Mouse (Mus musculus): Measurements from ENCODE around the gene Tcf3. TPM values are rescaled to one million over a fixed set of nuclear protein-coding genes. Genes with fewer than 3 reads are reported as not detected.

The Tcf3 gene
- 48.6 and 54.0 TPM in 2 replicates for polyA plus RNA-seq (2014; fragmentation: Nextera tagmentation; extraction: Ambion mirVana)

DNA sequence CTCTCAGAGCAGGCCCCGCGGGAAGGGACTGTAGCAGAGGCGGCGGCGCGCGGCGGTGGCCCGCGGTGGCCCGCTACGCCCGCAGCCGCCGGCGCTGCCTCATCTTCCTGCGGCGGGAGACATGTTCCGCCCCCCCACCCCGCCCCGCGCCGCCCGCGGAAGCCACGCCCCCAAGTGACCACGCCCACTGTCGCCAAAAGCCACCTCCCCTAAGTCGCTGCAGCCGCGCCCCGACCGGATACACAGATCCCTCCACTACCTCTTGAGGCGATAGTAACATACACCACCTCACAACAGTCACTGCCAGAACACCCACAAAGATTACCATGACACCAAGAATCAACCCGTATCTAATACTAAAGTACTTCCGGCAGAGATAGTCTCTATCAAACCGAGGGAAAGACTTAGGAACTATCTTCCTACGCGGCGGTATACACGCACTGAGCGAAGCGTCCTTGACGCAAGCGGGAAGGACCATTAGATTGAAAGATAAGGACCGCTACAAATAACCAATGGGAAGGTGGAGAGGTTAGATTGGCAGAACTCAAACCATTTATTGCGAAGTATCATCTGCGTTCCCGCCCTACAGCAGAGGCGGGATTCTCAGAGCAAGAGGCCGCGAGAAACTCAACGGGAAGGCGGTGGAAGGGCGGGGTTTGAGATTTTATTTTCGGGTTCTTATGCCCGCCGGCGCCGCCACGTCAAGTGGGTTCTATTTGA, at the start of gene Tcf3:
TSS of gene Tcf3 (minus strand) at position 135 of the 720 bp plus-strand sequence.
- Histone ChIP-seq H3K9ac (ENCODE audit: low read length) (peak within 1 kb of the TSS; percentile 95), H3K4me1 (ENCODE audit: control insufficient read depth in 2 of 2, insufficient read depth in 2 of 2, low read length in 2 of 2) (peaks cover 12 to 19% of the 10 kb centered on the region in 2 experiments; a peak in 3 of 4 replicates), H3K4me2 (ENCODE audit: low read length) (peak within 1 kb of the TSS; percentile 66), H3K27ac (replicated peaks in 1 of 2; ENCODE audit: control insufficient read depth in 1 of 2, insufficient read depth in 1 of 2, low read depth in 2 of 2, low read length in 2 of 2) (peak within 1 kb of the TSS; percentile 90 to 93), H3K27me3 (ENCODE audit: control insufficient read depth, insufficient read depth, low read length) (peaks cover 4% of the 10 kb centered on the region; the same call in 1 of the 2 replicates), H3K9me3 (ENCODE audit: control insufficient read depth, low read length) (no peaks in the 10 kb centered on the region), H3K4me3 (ENCODE audit: control insufficient read depth in 1 of 2, insufficient read depth in 1 of 2, low read depth in 1 of 2, low read length in 2 of 2) (peak within 1 kb of the TSS; percentile 87 to 92), H3K36me3 (ENCODE audit: control insufficient read depth, insufficient read depth, low read length) (peaks cover 24% of the 10 kb centered on the region)
- WGBS: under 1% methylated on average over 48 of the region's 61 CpGs
- peak; percentile 87 for ATAC-seq (ENCODE audit: insufficient number of reproducible peaks, insufficient read depth, low FRiP score, low read depth)

DNA sequence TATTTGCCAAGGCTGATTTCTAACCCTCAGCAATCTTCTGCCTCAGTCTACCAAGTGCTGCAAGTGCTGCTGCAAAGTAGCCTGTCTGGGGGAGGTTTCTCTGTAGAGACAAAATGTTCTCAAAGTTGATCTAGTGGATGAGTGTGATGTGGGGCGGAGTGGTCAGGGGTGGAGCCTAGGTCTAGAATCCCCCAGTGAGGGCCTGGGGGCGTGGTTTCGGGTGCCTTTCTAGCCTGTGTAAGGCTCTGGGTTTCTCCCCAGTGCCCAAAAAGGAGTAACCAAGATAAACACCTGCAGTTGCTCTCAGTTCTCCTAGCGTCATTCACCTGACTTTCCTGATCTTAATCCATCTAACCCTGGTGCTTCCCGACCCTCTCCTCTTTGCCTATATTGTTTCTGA, 47.6 kb upstream of the Tcf3 start:
- peaks cover 62% of the 10 kb centered on the region for H3K27me3 ChIP-seq (ENCODE audit: control insufficient read depth, insufficient read depth, low read length)
- H3K36me3 ChIP-seq (ENCODE audit: control insufficient read depth, insufficient read depth, low read length): no peaks in the 10 kb centered on the region
- H3K9me3 ChIP-seq (ENCODE audit: control insufficient read depth, low read length): no peaks in the 10 kb centered on the region
- H3K4me2 ChIP-seq (ENCODE audit: low read length): no peak overlapping the region
- no peak for ATAC-seq (ENCODE audit: insufficient number of reproducible peaks, insufficient read depth, low FRiP score, low read depth)
- WGBS: 16% methylated on average over 5 of the region's 5 CpGs
- H3K27ac ChIP-seq (replicated peaks in 1 of 2; ENCODE audit: control insufficient read depth in 1 of 2, insufficient read depth in 1 of 2, low read depth in 2 of 2, low read length in 2 of 2): no peak overlapping the region
- H3K4me3 ChIP-seq (ENCODE audit: control insufficient read depth in 1 of 2, insufficient read depth in 1 of 2, low read depth in 1 of 2, low read length in 2 of 2): no peak overlapping the region
- H3K4me1 ChIP-seq (ENCODE audit: control insufficient read depth in 2 of 2, insufficient read depth in 2 of 2, low read length in 2 of 2): peaks cover 0 to 5% of the 10 kb centered on the region in 2 experiments; a peak in 1 of 4 replicates
- H3K9ac ChIP-seq (ENCODE audit: low read length): no peak overlapping the region

DNA sequence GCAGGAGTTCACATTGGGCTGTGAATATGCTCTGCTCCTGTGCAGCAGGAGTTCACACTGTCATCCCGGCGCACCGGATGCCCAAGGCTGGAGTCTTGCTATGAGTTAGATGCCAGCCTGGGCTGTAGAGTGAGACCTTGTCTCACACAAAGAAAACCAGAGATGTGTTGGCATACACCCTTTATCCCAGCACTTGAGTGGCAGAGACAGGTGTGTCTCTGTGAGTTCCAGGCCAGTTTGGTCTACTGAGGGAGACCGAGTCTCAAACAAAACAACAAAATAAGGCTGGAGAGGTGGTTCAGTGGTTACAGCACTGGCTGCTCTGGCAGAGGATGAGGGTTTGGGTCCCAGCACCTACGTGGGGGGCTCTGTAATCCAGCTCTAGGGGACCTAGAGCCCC, 45.1 kb upstream of the Tcf3 start:
- H3K4me3 ChIP-seq (ENCODE audit: control insufficient read depth in 1 of 2, insufficient read depth in 1 of 2, low read depth in 1 of 2, low read length in 2 of 2): no peak overlapping the region
- H3K9me3 ChIP-seq (ENCODE audit: control insufficient read depth, low read length): no peaks in the 10 kb centered on the region
- WGBS: 70% methylated on average over 5 of the region's 5 CpGs
- peaks cover 7 to 9% of the 10 kb centered on the region in 2 experiments; a peak in 3 of 4 replicates for H3K4me1 ChIP-seq (ENCODE audit: control insufficient read depth in 2 of 2, insufficient read depth in 2 of 2, low read length in 2 of 2)
- no peak overlapping the region for H3K9ac ChIP-seq (ENCODE audit: low read length)
- ATAC-seq (ENCODE audit: insufficient number of reproducible peaks, insufficient read depth, low FRiP score, low read depth): no peak
- peaks cover 38% of the 10 kb centered on the region for H3K27me3 ChIP-seq (ENCODE audit: control insufficient read depth, insufficient read depth, low read length)
- no peak overlapping the region for H3K4me2 ChIP-seq (ENCODE audit: low read length)
- no peaks in the 10 kb centered on the region for H3K36me3 ChIP-seq (ENCODE audit: control insufficient read depth, insufficient read depth, low read length)
- H3K27ac ChIP-seq (replicated peaks in 1 of 2; ENCODE audit: control insufficient read depth in 1 of 2, insufficient read depth in 1 of 2, low read depth in 2 of 2, low read length in 2 of 2): no peak overlapping the region

DNA sequence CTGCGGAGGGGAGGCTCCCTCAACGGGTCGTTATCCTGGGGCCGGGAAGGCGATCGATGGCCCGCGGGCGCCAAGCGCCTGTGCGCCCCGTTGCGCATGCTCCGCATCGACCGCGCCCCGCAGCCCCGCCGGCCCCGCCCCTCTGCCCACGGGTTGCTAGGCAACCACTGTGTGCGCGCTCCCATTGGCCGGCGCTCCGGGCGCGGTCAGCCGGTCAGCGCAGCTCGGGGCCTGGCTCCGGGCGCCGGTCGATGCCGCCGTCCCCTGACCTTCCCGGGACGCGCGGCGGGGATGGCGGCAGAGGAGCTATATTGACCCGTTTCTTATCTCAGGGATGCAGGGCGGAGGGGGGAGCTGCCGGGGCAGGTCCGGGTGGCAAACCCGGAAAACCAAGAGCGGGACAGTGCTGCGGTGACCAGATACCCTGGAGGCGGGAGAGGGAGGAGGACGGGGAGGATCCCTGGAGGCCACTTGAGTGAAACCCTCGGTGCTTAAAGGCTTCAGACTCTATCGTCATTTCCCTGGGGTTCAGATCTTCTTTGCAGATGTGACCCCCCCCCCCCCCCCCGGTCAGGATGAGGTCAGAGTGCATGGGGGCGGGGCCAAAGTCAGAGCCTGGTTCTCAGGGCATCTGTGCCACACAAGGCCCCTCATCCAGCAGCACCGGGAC, 42.0 kb upstream of the Tcf3 start:
- H3K27me3 ChIP-seq (ENCODE audit: control insufficient read depth, insufficient read depth, low read length): peaks cover 38% of the 10 kb centered on the region
- no peak overlapping the region for H3K27ac ChIP-seq (replicated peaks in 1 of 2; ENCODE audit: control insufficient read depth in 1 of 2, insufficient read depth in 1 of 2, low read depth in 2 of 2, low read length in 2 of 2)
- WGBS: 1% methylated on average over 52 of the region's 58 CpGs

DNA sequence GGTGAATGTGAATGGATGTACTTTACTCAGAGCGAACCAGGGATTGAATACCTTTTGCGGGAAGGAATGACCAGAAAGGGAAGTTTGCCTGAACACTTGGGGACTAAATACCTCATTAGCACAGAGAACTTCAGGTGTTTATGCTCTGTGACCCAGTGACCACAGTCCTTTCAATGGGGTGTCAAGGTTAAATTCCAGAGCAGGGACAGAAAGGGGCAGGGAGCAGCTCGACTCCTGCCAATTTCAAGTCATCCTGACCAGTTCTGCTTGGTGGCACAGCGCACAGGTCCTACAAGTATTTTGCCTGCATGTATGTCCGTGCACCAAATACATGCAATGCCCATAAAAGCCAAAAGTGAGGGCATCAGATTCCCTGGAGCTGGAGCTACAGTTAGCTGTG, 31.6 kb upstream of the Tcf3 start:
- peak overlapping the region; percentile 46; the same call in 1 of the 2 replicates for H3K4me2 ChIP-seq (ENCODE audit: low read length)
- peak overlapping the region in 1 of 2 experiments; percentile 34; a peak in 1 of 4 replicates for H3K27ac ChIP-seq (replicated peaks in 1 of 2; ENCODE audit: control insufficient read depth in 1 of 2, insufficient read depth in 1 of 2, low read depth in 2 of 2, low read length in 2 of 2)

More for the DNA sequence above, 42.0 kb upstream of the Tcf3 start:
- Histone ChIP-seq H3K4me2 (ENCODE audit: low read length) (peak overlapping the region; percentile 85), H3K9me3 (ENCODE audit: control insufficient read depth, low read length) (no peaks in the 10 kb centered on the region), H3K9ac (ENCODE audit: low read length) (peak overlapping the region; percentile 68), H3K4me1 (ENCODE audit: control insufficient read depth in 2 of 2, insufficient read depth in 2 of 2, low read length in 2 of 2) (peaks cover 7 to 9% of the 10 kb centered on the region in 2 experiments; a peak in 3 of 4 replicates), H3K4me3 (ENCODE audit: control insufficient read depth in 1 of 2, insufficient read depth in 1 of 2, low read depth in 1 of 2, low read length in 2 of 2) (peak overlapping the region; percentile 55 to 69), H3K36me3 (ENCODE audit: control insufficient read depth, insufficient read depth, low read length) (no peaks in the 10 kb centered on the region)
- peak; percentile 86 for ATAC-seq (ENCODE audit: insufficient number of reproducible peaks, insufficient read depth, low FRiP score, low read depth)

DNA sequence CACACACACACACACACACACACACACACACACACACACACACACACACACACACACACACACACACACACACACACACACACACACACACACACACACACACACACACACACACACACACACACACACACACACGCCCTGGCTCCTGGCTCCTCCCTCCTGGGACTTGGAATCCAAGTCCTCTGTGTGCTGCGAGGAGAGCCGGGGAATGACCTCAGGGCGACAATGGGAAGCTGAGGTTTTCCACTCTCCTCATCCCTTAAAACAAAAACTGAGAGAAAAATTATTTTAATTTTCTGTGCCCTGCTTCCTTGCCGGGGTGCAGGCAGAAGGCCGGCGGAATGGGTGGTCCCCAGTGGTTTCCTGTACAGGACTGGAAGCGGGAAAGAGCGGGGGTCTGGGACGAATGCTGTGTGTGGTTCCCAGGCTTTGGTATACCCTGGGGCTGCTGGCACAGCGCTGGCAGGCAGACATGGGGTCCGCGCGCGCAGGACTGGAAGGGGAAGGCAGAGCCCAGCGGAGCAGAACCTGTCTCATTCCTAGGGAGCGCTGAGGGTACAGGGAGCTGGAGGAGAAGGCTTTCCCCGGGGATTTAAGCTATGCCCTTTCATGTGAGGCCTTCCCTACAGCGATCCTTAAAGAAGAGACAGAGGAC, 31.1 kb upstream of the Tcf3 start:
- 13% methylated on average over 19 of the region's 19 CpGs for WGBS
- no peak for ATAC-seq (ENCODE audit: insufficient number of reproducible peaks, insufficient read depth, low FRiP score, low read depth)
- Histone ChIP-seq H3K4me2 (ENCODE audit: low read length) (peak overlapping the region; percentile 46), H3K27ac (replicated peaks in 1 of 2; ENCODE audit: control insufficient read depth in 1 of 2, insufficient read depth in 1 of 2, low read depth in 2 of 2, low read length in 2 of 2) (peak overlapping the region; percentile 14 to 34; a peak in 3 of 4 replicates), H3K36me3 (ENCODE audit: control insufficient read depth, insufficient read depth, low read length) (no peaks in the 10 kb centered on the region), H3K9me3 (ENCODE audit: control insufficient read depth, low read length) (no peaks in the 10 kb centered on the region), H3K9ac (ENCODE audit: low read length) (peak overlapping the region; percentile 10; the same call in 1 of the 2 replicates), H3K27me3 (ENCODE audit: control insufficient read depth, insufficient read depth, low read length) (peaks cover under 1% of the 10 kb centered on the region; the same call in 1 of the 2 replicates), H3K4me1 (ENCODE audit: control insufficient read depth in 2 of 2, insufficient read depth in 2 of 2, low read length in 2 of 2) (peaks cover 9 to 14% of the 10 kb centered on the region in 2 experiments; a peak in 3 of 4 replicates), H3K4me3 (ENCODE audit: control insufficient read depth in 1 of 2, insufficient read depth in 1 of 2, low read depth in 1 of 2, low read length in 2 of 2) (no peak overlapping the region)

More for the DNA sequence above, 31.6 kb upstream of the Tcf3 start:
- peaks cover 3% of the 10 kb centered on the region; the same call in 1 of the 2 replicates for H3K27me3 ChIP-seq (ENCODE audit: control insufficient read depth, insufficient read depth, low read length)
- peak overlapping the region; percentile 10; the same call in 1 of the 2 replicates for H3K9ac ChIP-seq (ENCODE audit: low read length)
- no peaks in the 10 kb centered on the region for H3K36me3 ChIP-seq (ENCODE audit: control insufficient read depth, insufficient read depth, low read length)
- ATAC-seq (ENCODE audit: insufficient number of reproducible peaks, insufficient read depth, low FRiP score, low read depth): no peak
- no peaks in the 10 kb centered on the region for H3K9me3 ChIP-seq (ENCODE audit: control insufficient read depth, low read length)
- H3K4me1 ChIP-seq (ENCODE audit: control insufficient read depth in 2 of 2, insufficient read depth in 2 of 2, low read length in 2 of 2): peaks cover 9 to 14% of the 10 kb centered on the region in 2 experiments; a peak in 3 of 4 replicates
- 65% methylated on average over 5 of the region's 5 CpGs for WGBS
- no peak overlapping the region for H3K4me3 ChIP-seq (ENCODE audit: control insufficient read depth in 1 of 2, insufficient read depth in 1 of 2, low read depth in 1 of 2, low read length in 2 of 2)

DNA sequence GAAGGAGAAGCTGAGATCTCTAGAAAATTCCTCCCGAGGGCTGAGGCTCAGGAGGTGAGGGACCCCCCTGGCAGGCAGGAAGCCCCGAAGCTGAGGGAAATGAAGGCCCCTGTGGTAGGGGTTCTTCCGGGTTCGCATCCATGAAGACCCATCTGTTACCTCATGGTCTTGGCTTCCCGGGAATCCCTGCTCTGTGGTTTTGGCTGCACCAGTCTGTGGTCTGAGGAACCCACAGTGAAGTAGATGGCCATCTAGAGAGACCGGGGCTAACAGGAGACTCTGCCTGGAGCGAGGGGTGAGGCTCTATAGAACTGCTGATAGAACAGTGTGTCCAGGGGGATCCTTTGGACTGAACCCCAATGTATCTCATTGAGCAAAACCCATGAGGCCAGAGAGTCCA, 27.9 kb upstream of the Tcf3 start:
- H3K4me3 ChIP-seq (ENCODE audit: control insufficient read depth in 1 of 2, insufficient read depth in 1 of 2, low read depth in 1 of 2, low read length in 2 of 2): no peak overlapping the region
- H3K4me2 ChIP-seq (ENCODE audit: low read length): no peak overlapping the region
- no peaks in the 10 kb centered on the region for H3K9me3 ChIP-seq (ENCODE audit: control insufficient read depth, low read length)
- ATAC-seq (ENCODE audit: insufficient number of reproducible peaks, insufficient read depth, low FRiP score, low read depth): no peak
- no peak overlapping the region for H3K9ac ChIP-seq (ENCODE audit: low read length)
- no peak overlapping the region for H3K27ac ChIP-seq (replicated peaks in 1 of 2; ENCODE audit: control insufficient read depth in 1 of 2, insufficient read depth in 1 of 2, low read depth in 2 of 2, low read length in 2 of 2)
- 71% methylated on average over 7 of the region's 7 CpGs for WGBS
- no peaks in the 10 kb centered on the region for H3K36me3 ChIP-seq (ENCODE audit: control insufficient read depth, insufficient read depth, low read length)
- no peaks in the 10 kb centered on the region; the same call in 1 of the 2 replicates for H3K27me3 ChIP-seq (ENCODE audit: control insufficient read depth, insufficient read depth, low read length)
- H3K4me1 ChIP-seq (ENCODE audit: control insufficient read depth in 2 of 2, insufficient read depth in 2 of 2, low read length in 2 of 2): peaks cover 9 to 14% of the 10 kb centered on the region in 2 experiments; a peak in 3 of 4 replicates
